Mouse (Mus musculus): ENCODE results near the gene P2rx1. TPM values are rescaled to one million over a fixed set of nuclear protein-coding genes. Genes with fewer than 3 reads are reported as not detected.

Gene P2rx1
- polyA plus RNA-seq, 1 experiment from 2014 or later, result 33.7 TPM

- Histone ChIP-seq H3K36me3 (no peaks in the 10 kb centered on the region), H3K27ac (peak within 1 kb of the TSS; percentile 51), H3K27me3 (replicated peaks) (peaks cover 10% of the 10 kb centered on the region), H3K9me3 (no peaks in the 10 kb centered on the region), H3K4me1 (peaks cover 46% of the 10 kb centered on the region), H3K4me3 (replicated peaks) (peak within 1 kb of the TSS; percentile 47), H3K4me2 (peak within 1 kb of the TSS; percentile 81), H3K9ac (no peak within 1 kb of the TSS; the same call in 1 of the 2 replicates)
- no peak for ATAC-seq (ENCODE audit: insufficient read depth, low FRiP score, low read depth)
- WGBS, result 6% methylated on average over 66 of the region's 70 CpGs
Measured at GRCm38 (mm10) chr11:72961072-72961980, 37.6 kb upstream of the P2rx1 start, which contains the start of gene Atp2a3. Gene Atp2a3 (plus strand): TSS chr11:72961169.

GRCm38 (mm10) chr11:72962378-72962777, 36.5 kb upstream of the P2rx1 start:
- H3K4me1 ChIP-seq, result peaks cover 46% of the 10 kb centered on the region
- peak overlapping the region; percentile 77 for H3K27ac ChIP-seq
- no peak overlapping the region for H3K4me3 ChIP-seq (replicated peaks)
- H3K9me3 ChIP-seq, result no peaks in the 10 kb centered on the region
- H3K4me2 ChIP-seq, result 0 out of 2 replicates have a peak overlapping the region, but pooled peaks have one; percentile 24
- peaks cover 10% of the 10 kb centered on the region for H3K27me3 ChIP-seq (replicated peaks)
- ATAC-seq (ENCODE audit: insufficient read depth, low FRiP score, low read depth), result no peak
- no peak overlapping the region for H3K9ac ChIP-seq
- H3K36me3 ChIP-seq, result no peaks in the 10 kb centered on the region
- WGBS, result 57% methylated on average over 2 of the region's 2 CpGs

GRCm38 (mm10) chr11:72963058-72963788, 35.7 kb upstream of the P2rx1 start:
- H3K27me3 ChIP-seq (replicated peaks), result peaks cover 10% of the 10 kb centered on the region
- no peaks in the 10 kb centered on the region for H3K36me3 ChIP-seq
- no peak overlapping the region for H3K9ac ChIP-seq
- WGBS, result 23% methylated on average over 7 of the region's 7 CpGs
- H3K9me3 ChIP-seq, result no peaks in the 10 kb centered on the region
- peak overlapping the region; percentile 32 for H3K4me2 ChIP-seq
- H3K4me1 ChIP-seq, result peaks cover 46% of the 10 kb centered on the region
- H3K27ac ChIP-seq, result peak overlapping the region; percentile 77
- peak; percentile 15; the same call in 1 of the 2 replicates for ATAC-seq (ENCODE audit: insufficient read depth, low FRiP score, low read depth)
- no peak overlapping the region for H3K4me3 ChIP-seq (replicated peaks)

- Histone ChIP-seq H3K27me3 (replicated peaks) (peaks cover 10% of the 10 kb centered on the region), H3K4me3 (replicated peaks) (no peak overlapping the region), H3K4me2 (peak overlapping the region; percentile 32; the same call in 1 of the 2 replicates), H3K9me3 (no peaks in the 10 kb centered on the region), H3K27ac (peak overlapping the region; percentile 77), H3K4me1 (peaks cover 46% of the 10 kb centered on the region), H3K9ac (no peak overlapping the region), H3K36me3 (no peaks in the 10 kb centered on the region)
- no peak for ATAC-seq (ENCODE audit: insufficient read depth, low FRiP score, low read depth)
- WGBS, result 42% methylated on average over 3 of the region's 3 CpGs
Measured at GRCm38 (mm10) chr11:72963789-72964294, 35.1 kb upstream of the P2rx1 start.

GRCm38 (mm10) chr11:72974995-72975503, 23.9 kb upstream of the P2rx1 start:
- no peak overlapping the region for H3K4me2 ChIP-seq
- H3K4me3 ChIP-seq (replicated peaks), result no peak overlapping the region
- no peak overlapping the region for H3K27ac ChIP-seq
- no peaks in the 10 kb centered on the region for H3K27me3 ChIP-seq (replicated peaks)
- WGBS, result 82% methylated on average over 13 of the region's 13 CpGs
- no peaks in the 10 kb centered on the region for H3K36me3 ChIP-seq
- H3K4me1 ChIP-seq, result no peaks in the 10 kb centered on the region; the same call in 1 of the 2 replicates
- H3K9ac ChIP-seq, result no peak overlapping the region
- H3K9me3 ChIP-seq, result no peaks in the 10 kb centered on the region
- no peak for ATAC-seq (ENCODE audit: insufficient read depth, low FRiP score, low read depth)

GRCm38 (mm10) chr11:72982516-72982915, 16.4 kb upstream of the P2rx1 start:
- no peak overlapping the region for H3K9ac ChIP-seq
- no peak overlapping the region for H3K27ac ChIP-seq
- H3K36me3 ChIP-seq, result no peaks in the 10 kb centered on the region
- no peak overlapping the region for H3K4me2 ChIP-seq
- no peak for ATAC-seq (ENCODE audit: insufficient read depth, low FRiP score, low read depth)
- peaks cover 6% of the 10 kb centered on the region; the same call in 1 of the 2 replicates for H3K4me1 ChIP-seq
- H3K27me3 ChIP-seq (replicated peaks), result no peaks in the 10 kb centered on the region
- H3K4me3 ChIP-seq (replicated peaks), result no peak overlapping the region
- WGBS, result 85% methylated on average over 9 of the region's 9 CpGs
- H3K9me3 ChIP-seq, result no peaks in the 10 kb centered on the region

GRCm38 (mm10) chr11:72983283-72983682, 15.6 kb upstream of the P2rx1 start:
- no peak overlapping the region for H3K27ac ChIP-seq
- ATAC-seq (ENCODE audit: insufficient read depth, low FRiP score, low read depth), result no peak
- WGBS, result 48% methylated on average over 5 of the region's 5 CpGs
- no peaks in the 10 kb centered on the region for H3K9me3 ChIP-seq
- no peak overlapping the region for H3K4me3 ChIP-seq (replicated peaks)
- no peaks in the 10 kb centered on the region for H3K36me3 ChIP-seq
- no peaks in the 10 kb centered on the region for H3K27me3 ChIP-seq (replicated peaks)
- H3K4me2 ChIP-seq, result no peak overlapping the region
- no peak overlapping the region for H3K9ac ChIP-seq
- peaks cover 6% of the 10 kb centered on the region; the same call in 1 of the 2 replicates for H3K4me1 ChIP-seq

- Histone ChIP-seq H3K9me3 (no peaks in the 10 kb centered on the region), H3K36me3 (no peaks in the 10 kb centered on the region), H3K4me2 (no peak overlapping the region), H3K4me1 (peaks cover 15% of the 10 kb centered on the region), H3K4me3 (replicated peaks) (no peak overlapping the region), H3K27me3 (replicated peaks) (no peaks in the 10 kb centered on the region), H3K27ac (no peak overlapping the region), H3K9ac (no peak overlapping the region)
- WGBS, result 63% methylated on average over 5 of the region's 5 CpGs
- ATAC-seq (ENCODE audit: insufficient read depth, low FRiP score, low read depth), result no peak
Measured at GRCm38 (mm10) chr11:72986745-72987144, 12.2 kb upstream of the P2rx1 start.

GRCm38 (mm10) chr11:72987234-72987633, 11.7 kb upstream of the P2rx1 start:
- Histone ChIP-seq H3K9ac (no peak overlapping the region), H3K27me3 (replicated peaks) (no peaks in the 10 kb centered on the region), H3K27ac (no peak overlapping the region), H3K36me3 (no peaks in the 10 kb centered on the region), H3K4me3 (replicated peaks) (no peak overlapping the region), H3K9me3 (no peaks in the 10 kb centered on the region), H3K4me1 (peaks cover 19% of the 10 kb centered on the region), H3K4me2 (no peak overlapping the region)
- 65% methylated on average over 5 of the region's 5 CpGs for WGBS
- ATAC-seq (ENCODE audit: insufficient read depth, low FRiP score, low read depth), result no peak

GRCm38 (mm10) chr11:72987807-72988206, 11.1 kb upstream of the P2rx1 start:
- H3K4me1 ChIP-seq, result peaks cover 23% of the 10 kb centered on the region
- ATAC-seq (ENCODE audit: insufficient read depth, low FRiP score, low read depth), result no peak
- no peak overlapping the region for H3K4me3 ChIP-seq (replicated peaks)
- H3K27me3 ChIP-seq (replicated peaks), result no peaks in the 10 kb centered on the region
- H3K9me3 ChIP-seq, result no peaks in the 10 kb centered on the region
- no peaks in the 10 kb centered on the region for H3K36me3 ChIP-seq
- H3K9ac ChIP-seq, result no peak overlapping the region
- 63% methylated on average over 5 of the region's 5 CpGs for WGBS
- no peak overlapping the region for H3K4me2 ChIP-seq
- H3K27ac ChIP-seq, result no peak overlapping the region

- Histone ChIP-seq H3K27me3 (replicated peaks) (no peaks in the 10 kb centered on the region), H3K27ac (no peak overlapping the region), H3K4me3 (replicated peaks) (no peak overlapping the region), H3K4me1 (peaks cover 24% of the 10 kb centered on the region), H3K36me3 (no peaks in the 10 kb centered on the region), H3K9me3 (no peaks in the 10 kb centered on the region), H3K9ac (no peak overlapping the region), H3K4me2 (no peak overlapping the region)
- no peak for ATAC-seq (ENCODE audit: insufficient read depth, low FRiP score, low read depth)
- 72% methylated on average over 6 of the region's 6 CpGs for WGBS
Measured at GRCm38 (mm10) chr11:72989044-72989443, 9.9 kb upstream of the P2rx1 start.
